Mouse (Mus musculus) heart, adult 2 months (tissue): Measurements from ENCODE around the gene Enpep. TPM values are rescaled to one million over a fixed set of nuclear protein-coding genes. Genes with fewer than 3 reads are reported as not detected.

ENCODE experiments used
- DNase-seq, 2 experiments: peaks; one replicate each; pipeline ENCODE4 v3.0.0; 2021
- H3K27ac ChIP-seq: fragments of 200-600 bp; 2 replicates; pipeline ENCODE4 v1.8.1; 2022
- H3K27me3 ChIP-seq: fragments of 200-500 bp; 2 replicates; pipeline ENCODE4 v1.6.1; 2012; ENCODE audit warnings: mild to moderate bottlenecking, low read length, inconsistent platforms, mixed read lengths; ENCODE audit not compliant: control insufficient read depth, insufficient read depth
- H3K36me3 ChIP-seq: fragments of 200-500 bp; 2 replicates; pipeline ENCODE4 v1.6.1; 2012; ENCODE audit warnings: low read length, inconsistent platforms; ENCODE audit not compliant: control insufficient read depth, insufficient read depth
- H3K4me1 ChIP-seq: fragments of 200-500 bp; 2 replicates; pipeline ENCODE4 v1.6.1; 2011; ENCODE audit warnings: low read length; ENCODE audit not compliant: control insufficient read depth, insufficient read depth
- H3K4me3 ChIP-seq: fragments of 200-600 bp; 2 replicates; pipeline ENCODE4 v1.8.1; 2022
- H3K79me2 ChIP-seq: fragments of 200-500 bp; replicated peaks from 2 replicates; pipeline ENCODE4 v1.6.1; 2012; ENCODE audit warnings: mild to moderate bottlenecking, inconsistent platforms, low read length, moderate library complexity, mixed read lengths; ENCODE audit not compliant: control insufficient read depth, insufficient read depth
- H3K9ac ChIP-seq: fragments of 200-500 bp; 2 replicates; pipeline ENCODE4 v1.6.1; 2012; ENCODE audit warnings: low read depth, mild to moderate bottlenecking, control low read depth, inconsistent platforms, low read length, mixed read lengths
- CTCF ChIP-seq: fragments of 200-600 bp; IDR thresholded peaks from 2 replicates; pipeline ENCODE4 v1.8.1; 2022; ENCODE audit warnings: antibody characterized with exemption, mild to moderate bottlenecking, moderate library complexity
- EP300 ChIP-seq: fragments of 200-500 bp; IDR thresholded peaks from 2 replicates; pipeline ENCODE4 v1.6.1; 2011; ENCODE audit warnings: low read depth, low read length, control low read depth; ENCODE audit not compliant: insufficient read depth
- POLR2A ChIP-seq: fragments of 200-500 bp; IDR thresholded peaks from 2 replicates; pipeline ENCODE4 v1.6.1; 2011; ENCODE audit warnings: mild to moderate bottlenecking, low read depth, low read length, control low read depth; ENCODE audit not compliant: insufficient read depth
- WGBS: fragments of 180-500 bp; shearing (Covaris S2); methylation state at CpG from one replicate; pipeline ENCODE4 v1.1.7; 2018; 5-methylcytosine and 5-hydroxymethylcytosine counted together
- intact Hi-C: fragments of 180-260 bp; cut with DNase I; formaldehyde crosslinking; loops from one replicate; pipeline ENCODE4 v1.15.1; 2025
- polyA plus RNA-seq: library from polyadenylated mRNA; depleted of rRNA; stranded (reverse); fragments of >200 nt; gene quantifications from 2 replicates; pipeline ENCODE4 v1.2.3, GENCODE M21; 2012
- total RNA-seq, 2 experiments: library from RNA; stranded (reverse); gene quantifications; 2 replicates each; pipeline ENCODE4 v1.2.3; 2021

The Enpep gene
- total and polyA plus RNA-seq, 3 experiments, result 5.1 to 6.2 (median 5.9) TPM

DNA sequence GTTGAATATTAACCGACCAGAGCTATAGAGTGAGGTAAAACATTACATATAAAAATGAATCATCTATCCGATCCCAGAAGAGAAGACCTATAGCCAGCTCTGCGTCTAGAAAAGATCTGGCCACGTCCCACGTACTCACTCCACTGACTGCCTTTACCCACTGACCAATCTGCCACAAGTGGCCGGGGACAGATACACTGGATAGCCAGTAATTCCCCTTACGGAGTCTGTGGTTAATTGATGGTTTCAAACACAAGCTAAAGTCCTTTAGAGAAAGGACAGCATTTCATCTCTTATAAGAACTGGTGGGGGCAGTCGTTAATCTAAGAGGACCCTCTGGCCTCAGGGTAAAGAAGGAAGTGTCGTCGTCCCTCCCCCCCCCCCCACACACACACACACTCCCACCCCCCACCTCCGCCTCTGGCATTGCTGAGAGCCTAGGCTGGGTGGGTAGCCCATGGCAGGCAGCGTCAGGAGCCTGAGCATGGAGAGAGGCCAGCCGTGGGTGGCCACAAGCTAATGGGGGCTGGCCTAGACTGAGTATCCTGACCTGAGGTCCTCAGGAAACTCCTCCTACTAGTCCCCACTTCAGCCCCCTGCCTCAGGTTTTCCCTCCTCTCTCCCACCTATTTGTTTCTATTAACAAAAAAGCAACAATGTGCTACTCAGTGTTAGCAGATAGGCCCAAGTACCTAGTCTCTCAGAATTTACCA, 106.8 kb downstream of the Enpep start:
- Histone ChIP-seq H3K9ac (no peak overlapping the region), H3K4me3 (no peak overlapping the region), H3K4me1 (no peaks in the 10 kb centered on the region), H3K27me3 (peaks cover 14% of the 10 kb centered on the region), H3K27ac (no peak overlapping the region), H3K36me3 (no peaks in the 10 kb centered on the region), H3K79me2 (no peaks in the 10 kb centered on the region)
- intact Hi-C loops, result no loop called here
- no peak for TF ChIP-seq POLR2A
- TF ChIP-seq EP300, result no peak
- TF ChIP-seq CTCF, result no peak
- WGBS, result 21% methylated on average over 13 of the region's 13 CpGs
- no peak for DNase-seq

DNA sequence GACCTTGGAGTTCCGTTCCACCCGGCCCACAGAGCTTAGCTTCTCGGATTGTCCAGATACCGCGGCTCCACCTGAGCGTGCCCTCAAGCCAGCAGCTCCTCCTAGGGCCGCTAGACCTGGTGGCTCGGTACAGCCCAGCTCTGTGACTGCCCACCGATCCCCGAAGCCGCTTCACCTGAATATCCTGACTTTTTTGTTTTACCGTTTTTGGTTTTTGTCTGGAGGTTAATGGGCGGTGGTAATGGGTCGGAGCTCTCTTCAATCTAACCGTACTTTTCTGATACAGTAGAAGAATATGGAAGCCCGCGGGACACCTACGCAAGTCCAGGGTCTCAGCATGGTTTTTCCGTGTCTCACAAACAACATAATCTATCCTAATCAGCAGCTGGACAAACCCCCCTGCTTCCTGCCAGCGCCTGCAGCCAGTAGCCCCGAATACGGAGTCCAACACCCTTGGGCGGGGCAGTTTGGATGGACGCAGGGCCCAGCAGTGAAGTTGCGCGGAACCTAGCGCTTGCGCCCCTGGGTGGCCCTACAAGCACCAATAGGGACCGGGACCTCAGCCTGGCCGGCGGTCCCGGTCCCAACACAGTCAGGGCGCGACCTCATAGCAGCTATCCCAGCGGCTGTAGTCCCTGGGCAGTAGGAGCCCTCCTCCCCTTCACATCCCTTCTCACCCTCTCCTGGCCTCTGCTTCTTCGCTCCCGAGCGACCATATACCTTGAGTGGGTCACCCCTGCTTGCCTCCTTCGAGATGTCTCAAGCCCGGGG, 107.5 kb downstream of the Enpep start:
- no peak overlapping the region for H3K27ac ChIP-seq
- peaks cover 14% of the 10 kb centered on the region for H3K27me3 ChIP-seq
- intact Hi-C loops, result no loop called here
- H3K9ac ChIP-seq, result no peak overlapping the region
- TF ChIP-seq EP300 (no peak), POLR2A (no peak), CTCF (no peak)
- H3K36me3 ChIP-seq, result no peaks in the 10 kb centered on the region
- no peaks in the 10 kb centered on the region for H3K4me1 ChIP-seq
- H3K4me3 ChIP-seq, result no peak overlapping the region
- DNase-seq, result peak in 1 of 2 experiments; percentile 20
- 4% methylated on average over 40 of the region's 40 CpGs for WGBS
- no peaks in the 10 kb centered on the region for H3K79me2 ChIP-seq

DNA sequence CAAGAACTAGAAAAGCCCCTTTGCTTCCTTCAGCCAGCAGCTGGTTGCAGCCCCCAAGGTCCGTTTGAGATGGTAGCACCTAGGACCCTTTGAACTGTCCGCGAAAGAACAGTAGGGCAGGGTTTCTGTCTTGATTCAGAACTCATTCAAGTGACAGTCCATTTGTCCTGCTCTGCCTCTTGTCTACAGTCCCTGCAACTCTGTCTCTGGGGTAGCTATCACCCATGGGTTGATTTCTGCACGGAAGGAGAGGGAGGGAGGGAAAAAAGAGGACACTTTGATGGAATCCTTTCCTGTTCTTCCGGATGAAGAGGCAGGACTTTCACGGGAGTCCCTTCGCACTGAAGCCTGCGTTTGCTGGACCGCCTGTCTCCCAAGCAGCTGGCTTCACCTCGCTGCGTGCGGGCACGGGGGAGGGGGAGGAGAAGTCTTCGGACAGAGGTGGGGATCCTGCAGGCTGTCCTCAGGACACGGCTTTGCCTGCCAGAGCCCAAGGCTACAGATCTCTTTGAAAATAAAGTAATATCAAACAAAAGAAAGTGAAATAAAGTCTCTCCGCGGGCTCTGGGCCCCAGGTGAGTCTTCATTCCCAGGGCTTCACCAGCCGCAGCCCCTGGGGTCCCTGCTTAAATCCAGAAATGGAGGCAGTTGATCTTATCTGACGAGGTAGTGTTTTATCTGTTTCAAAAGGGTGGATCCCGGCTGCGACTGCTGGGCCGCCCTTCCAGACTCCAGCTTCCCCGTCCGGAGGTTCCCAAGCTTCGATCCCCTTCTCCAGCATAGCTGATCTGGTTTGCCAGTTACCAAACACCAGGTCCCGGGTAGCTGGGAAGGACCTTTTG, 108.3 kb downstream of the Enpep start:
- no peaks in the 10 kb centered on the region for H3K79me2 ChIP-seq
- H3K27ac ChIP-seq, result no peak overlapping the region
- no peak overlapping the region for H3K4me3 ChIP-seq
- peak in 1 of 2 experiments; percentile 28 for DNase-seq
- no peak overlapping the region for H3K9ac ChIP-seq
- no peaks in the 10 kb centered on the region for H3K36me3 ChIP-seq
- H3K27me3 ChIP-seq, result peaks cover 14% of the 10 kb centered on the region
- 3% methylated on average over 26 of the region's 26 CpGs for WGBS
- TF ChIP-seq EP300 (no peak), CTCF (no peak), POLR2A (no peak)
- intact Hi-C loops, result no loop called here
- no peaks in the 10 kb centered on the region for H3K4me1 ChIP-seq

DNA sequence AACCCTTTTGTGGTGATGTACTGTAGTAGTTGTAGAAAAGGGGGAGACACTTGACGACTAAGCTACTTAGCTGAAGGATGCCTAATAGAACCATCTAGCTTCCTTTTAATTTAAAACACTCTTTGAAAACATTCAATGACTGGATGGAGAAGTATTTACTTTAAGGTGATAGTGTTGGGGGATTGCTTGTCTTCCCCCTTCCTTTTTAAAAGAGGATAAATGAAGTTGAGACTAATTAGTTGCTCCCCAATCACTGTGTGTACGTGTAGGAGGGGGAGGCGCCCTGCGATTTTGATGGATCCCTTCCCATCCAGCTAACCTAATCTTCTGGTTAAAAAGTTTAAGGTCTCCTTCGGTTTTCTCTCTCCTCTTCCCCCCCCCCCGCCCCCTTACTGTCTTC, 109.1 kb downstream of the Enpep start:
- intact Hi-C loops, result no loop called here
- Histone ChIP-seq H3K27me3 (peaks cover 17% of the 10 kb centered on the region), H3K4me1 (no peaks in the 10 kb centered on the region), H3K36me3 (no peaks in the 10 kb centered on the region), H3K27ac (no peak overlapping the region), H3K9ac (no peak overlapping the region), H3K4me3 (no peak overlapping the region), H3K79me2 (no peaks in the 10 kb centered on the region)
- DNase-seq, result no peak
- TF ChIP-seq POLR2A (no peak), CTCF (no peak), EP300 (no peak)
- WGBS, result 18% methylated on average over 6 of the region's 6 CpGs

DNA sequence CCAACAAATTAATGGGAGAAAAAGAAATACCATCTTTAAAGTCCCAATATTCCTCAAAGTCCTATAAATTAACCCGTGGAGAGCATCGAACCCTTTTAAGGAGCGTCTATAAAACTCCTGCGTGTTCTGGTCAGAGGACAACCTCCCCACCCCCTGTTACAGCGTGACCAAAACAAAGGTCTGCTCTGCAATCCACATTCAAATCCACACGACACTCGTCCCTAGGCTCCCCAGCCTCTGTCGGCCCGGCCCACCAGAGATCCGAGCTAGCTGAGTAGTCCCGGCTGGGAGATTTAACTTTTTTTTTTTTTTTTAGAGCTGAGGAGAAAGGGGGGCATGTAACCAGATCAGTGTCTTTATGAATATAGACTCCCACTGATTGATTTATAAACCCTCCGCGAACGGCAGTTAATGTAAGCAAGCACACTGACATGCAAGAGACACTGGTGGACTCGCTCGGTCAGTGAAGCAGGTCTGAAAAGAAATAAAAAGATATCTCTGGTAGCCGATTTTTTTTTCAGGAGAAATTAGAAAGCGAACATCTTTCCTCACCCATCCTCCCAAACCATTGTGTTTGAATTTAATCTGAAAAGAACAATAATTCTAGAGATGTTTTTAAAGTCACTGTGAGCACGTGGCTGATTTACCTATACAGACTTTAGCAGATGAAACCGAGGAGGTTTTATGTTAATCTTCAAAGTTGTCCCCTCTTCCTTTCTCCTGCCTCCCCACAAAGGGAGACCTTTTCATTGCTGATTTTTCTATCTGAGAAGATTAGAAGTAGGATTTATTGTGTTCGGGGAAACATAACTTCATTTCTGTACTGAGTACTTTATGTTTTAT, 109.9 kb downstream of the Enpep start:
- H3K4me3 ChIP-seq, result no peak overlapping the region
- TF ChIP-seq EP300 (no peak), CTCF (no peak)

More for the DNA sequence above, 109.9 kb downstream of the Enpep start:
- H3K4me1 ChIP-seq, result no peaks in the 10 kb centered on the region
- H3K9ac ChIP-seq, result no peak overlapping the region
- H3K27ac ChIP-seq, result no peak overlapping the region
- no peaks in the 10 kb centered on the region for H3K36me3 ChIP-seq
- intact Hi-C loops, result no loop called here
- DNase-seq, result no peak
- no peaks in the 10 kb centered on the region for H3K79me2 ChIP-seq
- peaks cover 20% of the 10 kb centered on the region for H3K27me3 ChIP-seq
- 19% methylated on average over 21 of the region's 21 CpGs for WGBS
